Mouse (Mus musculus) lung, adult 18-20 months (tissue): ENCODE data around the gene Gm14459.
"Not testable (repeated sequence)": the region's sequence is repeated elsewhere in the genome, so short reads cannot be mapped to it uniquely, and the experiment has no call there.

Experiments
- DNase-seq, 2 experiments: peaks; one replicate each; pipeline ENCODE4 v3.0.0; 2022; ENCODE audit warnings: mixed read lengths in 2 of 2

Gm14459 gene

DNA sequence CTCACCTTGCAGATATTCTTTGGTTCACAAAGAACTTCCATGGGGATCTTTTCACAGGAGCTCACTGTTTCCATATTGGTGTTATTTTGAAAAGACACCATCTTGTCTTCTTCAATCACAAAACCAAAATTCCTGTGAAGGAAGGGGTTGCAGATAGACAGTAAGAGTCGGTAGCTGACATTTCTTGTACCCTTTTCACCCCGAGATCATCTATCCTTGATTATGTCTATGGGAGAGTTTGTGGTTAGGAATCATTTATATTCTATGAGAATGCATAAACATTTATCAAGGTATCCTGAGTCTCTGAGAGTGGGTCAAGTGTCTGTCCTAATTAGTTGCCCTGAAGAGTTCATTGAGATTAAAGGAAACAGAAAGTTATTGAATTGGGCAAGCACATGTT lies at the start of gene Gm14459:
Gene Gm14459 (minus strand): TSS at position 101 of the 400 bp plus-strand sequence.
- no peak for DNase-seq

DNA sequence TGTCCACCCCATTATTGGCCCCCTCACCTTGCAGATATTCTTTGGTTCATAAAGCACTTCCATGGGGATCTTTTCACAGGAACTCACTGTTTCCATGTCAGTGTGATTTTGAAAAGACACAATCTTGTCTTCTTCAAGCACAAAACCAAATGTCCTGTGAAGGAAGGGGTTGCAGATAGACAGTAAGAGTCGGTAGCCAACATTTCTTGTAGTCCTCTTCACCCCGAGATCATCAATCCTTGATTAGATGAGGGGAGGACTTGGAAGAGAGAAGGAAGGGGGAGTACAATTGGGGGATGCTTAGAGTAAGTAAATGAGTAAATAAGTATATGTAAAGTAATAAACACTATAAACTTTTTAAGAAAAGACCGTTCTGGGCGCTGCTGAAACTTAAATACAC lies 23.4 kb upstream of the Gm14459 start, which contains the start of gene Ssxb6:
Gene Ssxb6 (minus strand): TSS at position 101 of the 400 bp plus-strand sequence.
- DNase-seq = not testable (repeated sequence)
